Mouse (Mus musculus) lung, postnatal 25 days (tissue): Measurements from ENCODE around the gene Gm49342.
"Not testable (repeated sequence)": the region's sequence is repeated elsewhere in the genome, so short reads cannot be mapped to it uniquely, and the experiment has no call there.

Source experiments
- DNase-seq: peaks from one replicate; pipeline ENCODE4 v3.0.0; 2022; ENCODE audit warnings: low spot score

The Gm49342 gene

GRCm38 (mm10) chr14:50943932-50944667 lies at the start of gene Gm49342:
Gene Gm49342 (plus strand): TSS chr14:50944517.
- peak; percentile 97 for DNase-seq

DNA sequence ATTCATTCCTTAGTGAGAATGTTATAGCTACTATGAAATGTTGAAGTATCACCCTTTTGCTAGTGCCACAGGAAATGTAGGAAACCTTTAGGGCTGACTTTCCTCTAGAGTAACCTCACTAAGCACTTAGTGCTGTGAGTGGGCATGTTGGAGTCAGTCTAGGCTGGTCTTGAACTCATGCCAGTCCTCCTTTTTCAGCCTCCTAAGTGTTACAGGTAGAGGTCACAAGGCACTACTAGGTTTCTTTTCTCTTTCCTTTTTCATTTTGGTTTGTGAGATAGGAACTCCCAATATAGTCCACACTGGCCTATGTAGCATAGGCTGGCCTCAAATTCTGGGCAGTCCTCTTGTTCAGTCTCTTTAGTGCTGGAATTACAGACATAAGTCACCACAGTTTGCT lies 48.9 kb upstream of the Gm49342 start:
- DNase-seq, result no peak

GRCm38 (mm10) chr14:50895985-50896746 lies 48.2 kb upstream of the Gm49342 start:
- DNase-seq, result peak; percentile 81

DNA sequence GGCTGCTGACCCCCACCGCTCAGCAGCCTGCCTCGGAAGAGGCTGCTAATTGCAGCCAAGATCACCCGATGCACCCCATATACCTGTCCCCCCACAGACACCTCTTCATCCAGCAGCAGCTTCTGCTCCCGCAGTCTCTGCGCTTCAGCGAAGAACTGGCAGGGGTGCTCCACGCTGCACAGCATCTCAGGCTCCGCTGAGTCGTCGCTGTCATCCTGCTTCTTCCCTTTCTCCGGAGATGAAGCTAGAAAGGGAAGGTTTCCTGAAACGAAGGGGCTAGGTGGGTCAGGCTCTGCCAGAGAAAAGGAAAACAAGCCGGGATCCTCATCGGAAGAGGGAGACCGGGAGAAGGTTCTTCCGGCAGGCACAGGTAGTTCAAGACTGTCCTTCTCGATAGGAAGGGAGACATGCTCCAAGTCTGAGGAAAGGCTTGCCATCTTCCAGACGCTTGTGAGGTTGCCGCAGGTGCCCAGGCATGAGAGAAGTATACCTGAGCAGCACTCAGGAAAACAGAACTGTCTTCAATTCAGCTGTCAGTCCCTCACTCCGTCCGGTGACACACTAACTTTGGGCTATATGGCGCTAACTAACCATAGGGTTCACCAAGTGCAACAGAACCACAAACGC lies 47.5 kb upstream of the Gm49342 start:
- no peak for DNase-seq

DNA sequence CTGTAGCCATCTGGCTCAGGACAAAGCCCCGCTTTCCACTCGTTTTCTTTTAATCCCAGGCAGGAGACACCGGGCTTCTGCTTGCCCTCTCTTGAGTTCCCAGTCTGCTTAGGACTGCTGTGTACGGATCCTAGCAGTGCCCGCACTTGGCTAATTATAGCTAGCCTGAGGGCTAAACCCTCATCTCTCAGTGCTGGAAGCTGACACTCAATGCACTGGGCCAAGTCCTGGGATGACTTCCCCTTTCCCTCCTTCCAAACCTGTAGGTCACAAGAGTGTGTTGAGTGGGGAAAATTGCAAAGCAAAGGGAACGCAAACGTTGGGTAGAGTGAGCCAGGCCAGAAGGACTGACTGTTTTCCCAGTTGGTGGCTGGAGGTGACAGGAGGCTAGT lies 46.9 kb upstream of the Gm49342 start, which contains the start of gene Klhl33:
TSS of gene Klhl33 (minus strand) at position 134 of the 392 bp plus-strand sequence.
- DNase-seq, result no peak

DNA sequence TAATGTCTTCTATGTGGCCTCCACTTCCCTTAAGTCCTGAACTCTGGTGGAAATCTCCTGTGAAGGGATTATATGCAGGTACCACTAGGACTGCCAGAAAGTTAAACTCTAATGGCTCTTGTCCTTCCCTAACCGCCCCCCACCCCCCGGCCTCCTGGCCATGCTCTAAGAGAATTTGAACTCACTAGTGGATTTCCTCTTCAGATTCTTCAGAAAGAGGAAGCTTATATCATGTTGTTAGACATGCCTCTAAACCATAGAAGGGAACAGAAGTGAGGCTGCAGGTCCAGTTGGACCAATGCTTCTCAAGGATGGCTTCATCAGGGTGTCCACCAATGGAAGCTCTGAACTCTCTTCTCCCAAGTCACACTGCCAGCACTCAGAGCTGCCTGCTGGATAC lies 46.3 kb upstream of the Gm49342 start:
- not testable (repeated sequence) for DNase-seq

- peak; percentile 36 for DNase-seq
These were observed 40.1 kb upstream of the Gm49342 start for GRCm38 (mm10) chr14:50903973-50904827.

GRCm38 (mm10) chr14:50904828-50905129 lies 39.5 kb upstream of the Gm49342 start:
- no peak for DNase-seq

DNA sequence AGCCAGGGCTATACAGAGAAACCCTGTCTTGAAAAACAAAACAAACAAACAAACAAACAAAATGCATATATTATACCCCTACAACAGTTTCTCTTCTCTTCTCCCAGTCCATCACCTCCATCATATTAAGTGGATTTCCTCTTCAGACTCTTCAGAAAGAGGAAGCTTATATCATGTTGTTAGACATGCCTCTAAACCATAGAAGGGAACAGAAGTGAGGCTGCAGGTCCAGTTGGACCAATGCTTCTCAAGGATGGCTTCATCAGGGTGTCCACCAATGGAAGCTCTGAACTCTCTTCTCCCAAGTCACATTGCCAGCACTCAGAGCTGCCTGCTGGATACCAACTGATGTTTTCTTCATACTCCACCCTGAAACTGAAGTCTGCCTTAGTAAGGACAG lies 39.0 kb upstream of the Gm49342 start:
- DNase-seq, result not testable (repeated sequence)

DNA sequence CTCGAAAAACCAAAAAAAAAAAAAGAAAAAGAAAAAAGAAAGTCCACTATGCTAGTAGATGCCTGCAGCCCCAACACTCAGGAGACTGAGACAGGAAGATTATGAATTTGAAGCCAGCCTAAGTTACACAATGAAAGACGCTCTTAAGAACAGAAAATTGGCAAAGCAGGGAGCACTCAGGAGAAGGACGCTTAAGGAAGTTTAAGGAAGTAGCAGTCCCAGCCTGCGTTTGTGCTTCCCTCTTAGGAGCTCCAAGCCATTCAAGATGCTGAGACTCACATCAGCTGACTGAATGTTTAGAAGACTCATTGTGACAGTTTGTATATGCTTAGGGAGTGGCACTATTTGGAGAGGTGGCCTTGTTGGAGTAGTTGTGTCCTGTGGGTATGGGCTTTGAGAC lies 36.2 kb upstream of the Gm49342 start:
- peak; percentile 35 for DNase-seq

DNA sequence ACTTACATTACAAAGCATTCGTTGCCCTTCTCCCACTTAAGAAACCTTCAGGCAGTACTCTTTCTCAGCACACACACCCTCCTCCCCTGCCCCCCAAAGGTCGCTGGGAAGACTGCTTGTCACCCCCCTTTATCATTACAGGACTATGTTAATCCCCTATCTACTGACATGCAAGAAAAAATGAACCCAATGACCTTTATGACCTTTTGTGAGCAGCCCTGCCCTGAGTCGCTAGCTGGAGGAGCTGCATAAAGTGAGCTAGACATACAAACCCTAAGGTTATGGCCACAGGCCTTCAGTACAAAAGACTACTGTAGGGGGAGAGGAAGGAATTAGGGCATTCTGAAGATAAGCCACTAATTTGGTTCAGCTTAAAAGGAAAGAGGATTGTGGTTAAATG lies 33.0 kb upstream of the Gm49342 start:
- DNase-seq, result no peak

- not testable (repeated sequence) for DNase-seq
These were observed 20.9 kb upstream of the Gm49342 start for GRCm38 (mm10) chr14:50923437-50923836.

DNA sequence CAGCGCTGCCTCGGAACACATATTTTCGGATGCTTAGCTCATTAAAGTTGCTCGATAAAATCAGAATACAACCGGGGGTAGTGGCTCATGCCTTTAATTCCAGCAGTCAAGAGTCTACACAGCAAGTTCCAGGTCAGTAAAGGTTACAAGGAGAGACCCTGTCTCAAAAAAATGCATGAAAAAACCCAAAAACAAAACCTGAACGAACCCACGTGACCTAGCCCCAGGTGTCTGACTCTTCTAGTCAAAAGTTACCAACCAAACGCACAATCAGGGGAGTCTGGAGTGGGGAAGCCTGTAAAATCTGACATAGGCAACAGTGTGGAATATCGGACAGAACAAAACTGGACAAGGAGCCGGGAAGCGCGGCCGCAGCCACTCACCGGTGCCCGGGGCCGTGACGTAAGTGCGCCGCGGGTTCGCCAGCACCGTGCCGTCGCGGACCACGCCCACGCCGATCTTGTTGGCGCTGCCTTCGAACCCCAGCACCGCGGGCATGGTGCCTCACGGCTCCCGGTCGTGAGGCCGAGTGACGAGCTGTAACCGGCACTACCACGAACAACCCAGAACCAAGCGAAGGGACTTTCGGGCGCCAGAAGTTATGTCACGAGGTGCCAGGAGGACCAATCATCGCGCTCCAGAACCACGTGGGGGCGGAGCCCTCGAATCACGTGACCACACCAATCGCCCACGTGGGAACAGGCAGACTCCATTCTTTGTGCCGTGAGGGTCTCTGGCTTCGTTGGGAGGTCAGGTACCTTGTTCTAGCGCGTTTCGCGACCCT lies 19.8 kb upstream of the Gm49342 start, which contains the start of the genes Osgep and Apex1:
TSS of gene Osgep (minus strand) at position 613 of the 784 bp plus-strand sequence.
TSS of gene Apex1 (plus strand) at position 688 of the 784 bp plus-strand sequence.
- DNase-seq, result peak; percentile 97

- no peak for DNase-seq
These were observed 19.0 kb upstream of the Gm49342 start for GRCm38 (mm10) chr14:50925111-50925920.

DNA sequence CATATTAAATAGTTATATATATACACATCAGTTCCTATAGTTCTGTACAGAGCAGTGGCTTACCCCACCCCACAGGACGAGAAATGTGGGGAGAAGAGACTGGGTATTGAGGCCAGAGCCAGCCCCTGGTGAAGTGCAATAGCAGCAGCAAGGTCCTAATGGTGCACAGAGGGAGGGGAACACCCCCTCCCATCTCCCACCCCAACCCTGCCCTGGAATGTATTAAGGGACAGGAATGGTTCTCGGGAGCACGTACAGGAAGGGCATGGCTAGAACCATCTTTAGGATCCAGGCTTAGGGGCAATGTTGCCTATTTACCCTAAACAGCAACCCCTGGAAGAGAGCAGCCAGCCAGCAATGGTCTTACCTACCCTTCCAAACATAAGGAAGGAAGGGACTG lies 17.0 kb upstream of the Gm49342 start:
- DNase-seq, result no peak

- peak; percentile 18 for DNase-seq
These were observed 14.4 kb upstream of the Gm49342 start for GRCm38 (mm10) chr14:50929951-50930350.

GRCm38 (mm10) chr14:50930377-50930753 lies 14.0 kb upstream of the Gm49342 start:
- DNase-seq, result peak; percentile 72

DNA sequence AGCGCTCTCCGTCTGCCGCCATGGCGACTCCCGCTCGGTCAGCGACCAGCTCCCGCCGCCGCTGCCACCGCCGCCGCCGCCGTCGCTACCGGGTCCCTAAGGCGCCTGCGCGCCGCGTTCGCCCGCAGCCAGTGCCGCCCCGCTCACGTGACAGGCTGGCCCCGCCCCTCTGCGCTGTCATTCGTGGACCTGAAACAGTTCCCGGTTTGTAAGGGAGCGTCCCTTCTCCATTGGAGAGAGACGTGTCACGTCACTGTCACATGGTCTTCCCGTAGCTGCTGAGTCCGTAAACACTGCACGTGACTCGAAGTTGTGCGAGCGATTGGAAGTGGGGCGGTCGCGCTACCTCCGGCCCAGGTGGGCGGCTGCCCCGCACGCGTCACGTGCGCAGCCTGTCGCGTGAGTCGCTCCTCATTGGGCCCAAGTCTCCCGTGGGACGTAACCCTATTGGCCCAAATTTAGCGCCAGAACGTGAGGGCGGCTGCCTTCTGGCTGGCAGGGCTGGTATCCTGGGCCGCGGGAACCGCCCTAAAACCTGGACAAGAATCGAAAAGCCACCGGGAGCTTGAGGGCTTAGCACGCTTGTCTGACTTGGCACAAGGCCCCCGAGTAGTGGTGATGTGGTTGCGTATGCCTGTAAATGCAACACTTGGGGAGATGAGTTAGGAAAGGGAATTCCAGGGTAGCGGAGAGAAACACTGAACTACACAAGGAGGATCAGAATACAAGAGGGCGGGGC lies 13.4 kb upstream of the Gm49342 start, which contains the start of the genes Pip4p1 and Pnp:
TSS of gene Pip4p1 (minus strand) at position 103 of the 739 bp plus-strand sequence.
TSS of gene Pnp (plus strand) at position 329 of the 739 bp plus-strand sequence.
- DNase-seq, result peak; percentile 100

DNA sequence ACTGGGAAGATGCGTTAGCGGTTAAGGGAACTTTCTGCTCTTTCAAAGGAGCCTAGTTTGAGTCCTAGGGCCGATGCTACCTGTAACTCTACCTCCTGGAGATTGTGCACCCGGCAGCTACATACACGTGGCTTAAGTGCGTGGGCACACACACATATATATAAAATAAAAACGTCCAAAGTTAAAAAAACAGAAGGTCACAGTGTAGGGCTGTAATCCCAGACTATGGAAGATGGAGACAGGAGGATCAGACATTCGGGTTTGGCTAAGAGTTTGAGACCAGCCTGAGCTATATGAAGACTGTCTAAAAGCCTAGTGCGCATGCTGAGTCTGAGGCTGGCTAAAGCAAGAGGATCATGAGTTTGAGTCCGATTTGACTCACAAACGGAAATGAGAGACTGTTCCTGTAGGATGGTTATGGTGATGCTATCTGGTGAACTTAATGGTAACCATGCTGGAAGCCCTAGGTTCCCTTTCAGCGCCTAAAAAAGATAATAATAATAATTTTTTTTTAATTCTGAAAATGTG lies 12.8 kb upstream of the Gm49342 start:
- DNase-seq, result no peak
